ENCODE assay signal across 8 mouse cellular contexts in genomic region chr17:21679273-21680018, GRCm38 (mm10). TPM values are rescaled to one million over a fixed set of nuclear protein-coding genes. Genes with fewer than 3 reads are reported as not detected.
A peak's percentile ranks its signal among the peaks of the same experiment; 100 is the strongest.
DNase-seq lines count a peak whose midpoint lies in the region; ATAC-seq and TF ChIP-seq lines count a peak whose summit lies in the region.

No protein-coding gene starts in this region.

- WGBS in embryonic facial prominence, embryonic 14.5 days = 4% methylated on average over 9 of the region's 9 CpGs
- WGBS in heart, adult 2 months = 1% methylated on average over 9 of the region's 9 CpGs
- WGBS in limb, embryonic 13.5 days = 5% methylated on average over 9 of the region's 9 CpGs
- 4% methylated on average over 9 of the region's 9 CpGs for WGBS in midbrain, embryonic 16.5 days

- H3K27me3 ChIP-seq in embryonic facial prominence, embryonic 14.5 days (replicated peaks; ENCODE audit: control insufficient read depth, insufficient read depth, low read length) = no peaks in the 10 kb centered on the region
- H3K27me3 ChIP-seq in heart, adult 2 months (ENCODE audit: control insufficient read depth, insufficient read depth, low read length) = no peaks in the 10 kb centered on the region
- H3K27me3 ChIP-seq in limb, embryonic 13.5 days = no peaks in the 10 kb centered on the region
- H3K27me3 ChIP-seq in midbrain, embryonic 16.5 days (ENCODE audit: control insufficient read depth, insufficient read depth, low read depth, low read length) = no peaks in the 10 kb centered on the region

- H3K9me3 ChIP-seq in embryonic facial prominence, embryonic 14.5 days (ENCODE audit: control insufficient read depth, low read length) = no peaks in the 10 kb centered on the region
- H3K9me3 ChIP-seq in limb, embryonic 13.5 days = no peaks in the 10 kb centered on the region
- H3K9me3 ChIP-seq in midbrain, embryonic 16.5 days (replicated peaks; ENCODE audit: control insufficient read depth, low read length, poor library complexity, severe bottlenecking) = no peaks in the 10 kb centered on the region

- TF ChIP-seq CTCF in heart, adult 2 months (IDR thresholded peaks at IDR 0.05) = peak; percentile 83

- TF ChIP-seq EP300 in heart, adult 2 months (IDR thresholded peaks at IDR 0.05; ENCODE audit: insufficient read depth, low read depth, low read length) = no peak

- peak overlapping the region; percentile 57 for H3K4me2 ChIP-seq in embryonic facial prominence, embryonic 14.5 days (ENCODE audit: low read depth, low read length)
- peak overlapping the region; percentile 62 for H3K4me2 ChIP-seq in limb, embryonic 13.5 days (replicated peaks)
- H3K4me2 ChIP-seq in midbrain, embryonic 16.5 days (ENCODE audit: low read length) = peak overlapping the region; percentile 45

- peak; percentile 64 for TF ChIP-seq POLR2A in heart, adult 2 months (IDR thresholded peaks at IDR 0.05; ENCODE audit: insufficient read depth, low read depth, low read length)

- peak overlapping the region; percentile 52 for H3K9ac ChIP-seq in embryonic facial prominence, embryonic 14.5 days (ENCODE audit: low read depth, low read length)
- peak overlapping the region; percentile 58 for H3K9ac ChIP-seq in heart, adult 2 months (ENCODE audit: low read depth, low read length)
- H3K9ac ChIP-seq in limb, embryonic 13.5 days = peak overlapping the region; percentile 51
- peak overlapping the region; percentile 10; the same call in 1 of the 2 replicates for H3K9ac ChIP-seq in midbrain, embryonic 16.5 days (ENCODE audit: low read depth, low read length)

- H3K4me3 ChIP-seq in embryonic facial prominence, embryonic 14.5 days (ENCODE audit: low read depth, low read length) = peak overlapping the region; percentile 47
- peak overlapping the region; percentile 61 for H3K4me3 ChIP-seq in heart, adult 2 months
- peak overlapping the region; percentile 50 for H3K4me3 ChIP-seq in limb, embryonic 13.5 days
- peak overlapping the region; percentile 48 for H3K4me3 ChIP-seq in midbrain, embryonic 16.5 days (ENCODE audit: low read depth, low read length)

- H3K36me3 ChIP-seq in embryonic facial prominence, embryonic 14.5 days (ENCODE audit: control insufficient read depth, insufficient read depth, low read length) = no peaks in the 10 kb centered on the region
- no peaks in the 10 kb centered on the region for H3K36me3 ChIP-seq in heart, adult 2 months (ENCODE audit: control insufficient read depth, insufficient read depth, low read length)
- H3K36me3 ChIP-seq in limb, embryonic 13.5 days = peaks cover under 1% of the 10 kb centered on the region
- no peaks in the 10 kb centered on the region for H3K36me3 ChIP-seq in midbrain, embryonic 16.5 days (ENCODE audit: control insufficient read depth, insufficient read depth, low read length)

- DNase-seq in 3T3-L1 (ENCODE audit: low read depth, low spot score) = peak; percentile 99
- DNase-seq in adrenal gland, postnatal 4 days (ENCODE audit: low spot score in 2 of 2) = peak; percentile 44 to 66
- DNase-seq in embryonic facial prominence, embryonic 14.5 days (ENCODE audit: low spot score) = peak; percentile 95
- peak; percentile 84 to 90 for DNase-seq in heart, adult 2 months
- peak; percentile 91 to 94 for DNase-seq in kidney, adult 8-10 months
- peak; percentile 79 to 91 for DNase-seq in spleen, postnatal 10 days (ENCODE audit: low spot score in 2 of 2)

- no peaks in the 10 kb centered on the region for H3K4me1 ChIP-seq in embryonic facial prominence, embryonic 14.5 days (ENCODE audit: control insufficient read depth, insufficient read depth, low read length)
- peaks cover 4% of the 10 kb centered on the region; the same call in 1 of the 2 replicates for H3K4me1 ChIP-seq in heart, adult 2 months (ENCODE audit: control insufficient read depth, insufficient read depth, low read length)
- no peaks in the 10 kb centered on the region for H3K4me1 ChIP-seq in limb, embryonic 13.5 days
- H3K4me1 ChIP-seq in midbrain, embryonic 16.5 days (ENCODE audit: control insufficient read depth, insufficient read depth, low read length) = peaks cover 3% of the 10 kb centered on the region; the same call in 1 of the 2 replicates

- peak overlapping the region; percentile 66 for H3K27ac ChIP-seq in embryonic facial prominence, embryonic 14.5 days (replicated peaks; ENCODE audit: low read depth, low read length)
- peak overlapping the region; percentile 70 for H3K27ac ChIP-seq in heart, adult 2 months
- H3K27ac ChIP-seq in limb, embryonic 13.5 days = peak overlapping the region; percentile 67; the same call in 1 of the 2 replicates
- peak overlapping the region; percentile 19 for H3K27ac ChIP-seq in midbrain, embryonic 16.5 days (ENCODE audit: low read length)

- no peaks in the 10 kb centered on the region for H3K79me2 ChIP-seq in heart, adult 2 months (replicated peaks; ENCODE audit: control insufficient read depth, insufficient read depth, low read length)

- peak; percentile 100 for ATAC-seq in embryonic facial prominence, embryonic 14.5 days (ENCODE audit: low read depth)
- peak; percentile 98 for ATAC-seq in limb, embryonic 13.5 days (ENCODE audit: low FRiP score, low read depth)
- ATAC-seq in midbrain, embryonic 16.5 days = peak; percentile 99

- intact Hi-C loops in heart, adult 2 months (cut with DNase I) = no loop called here

RNA-seq across cellular contexts. Expression of gene Gm10226, which starts 12.2 kb away (rescaled TPM):
- total RNA-seq in adrenal gland, postnatal 4 days (2021) = 1 to 10 TPM; 4.1 to 5.8 TPM
- polyA plus RNA-seq in embryonic facial prominence, embryonic 14.5 days (2014; fragmentation: Nextera tagmentation; extraction: Ambion mirVana) = 6.6 and 8.8 TPM in 2 replicates
- total RNA-seq in heart, adult 2 months (2021) = 1 to 10 TPM; 2.2 to 2.4 TPM
- polyA plus RNA-seq in heart, adult 2 months (2012; rRNA removed) = not detected in 2 replicates
- polyA plus RNA-seq in limb, embryonic 13.5 days (2015; fragmentation: Nextera tagmentation; extraction: Ambion mirVana) = 7.6 and 8.0 TPM in 2 replicates
- 18.1 and 19.9 TPM in 2 replicates for polyA plus RNA-seq in midbrain, embryonic 16.5 days (2015; fragmentation: Nextera tagmentation; extraction: Ambion mirVana)

RNA-seq across cellular contexts. Expression of gene Zfp760, which starts 28.1 kb away (rescaled TPM):
- total RNA-seq in adrenal gland, postnatal 4 days (2021) = 10 to 100 TPM; 10.5 to 10.8 TPM
- 13.4 and 13.7 TPM in 2 replicates for polyA plus RNA-seq in embryonic facial prominence, embryonic 14.5 days (2014; fragmentation: Nextera tagmentation; extraction: Ambion mirVana)
- 1 to 10 TPM; 1.3 to 1.5 TPM for total RNA-seq in heart, adult 2 months (2021)
- polyA plus RNA-seq in heart, adult 2 months (2012; rRNA removed) = 0.53 and 1.3 TPM in 2 replicates
- polyA plus RNA-seq in limb, embryonic 13.5 days (2015; fragmentation: Nextera tagmentation; extraction: Ambion mirVana) = 16.1 and 17.4 TPM in 2 replicates
- 10.7 and 12.3 TPM in 2 replicates for polyA plus RNA-seq in midbrain, embryonic 16.5 days (2015; fragmentation: Nextera tagmentation; extraction: Ambion mirVana)

RNA-seq across cellular contexts. Expression of gene Zfp983, which starts 29.0 kb away (rescaled TPM):
- 1 to 10 TPM; 6.5 to 7.3 TPM for total RNA-seq in adrenal gland, postnatal 4 days (2021)
- polyA plus RNA-seq in embryonic facial prominence, embryonic 14.5 days (2014; fragmentation: Nextera tagmentation; extraction: Ambion mirVana) = 4.8 and 5.0 TPM in 2 replicates
- 1 to 10 TPM; 2.1 to 2.4 TPM for total RNA-seq in heart, adult 2 months (2021)
- 0.35 and 1.3 TPM in 2 replicates for polyA plus RNA-seq in heart, adult 2 months (2012; rRNA removed)
- 5.7 and 6.3 TPM in 2 replicates for polyA plus RNA-seq in limb, embryonic 13.5 days (2015; fragmentation: Nextera tagmentation; extraction: Ambion mirVana)
- 13.0 and 14.6 TPM in 2 replicates for polyA plus RNA-seq in midbrain, embryonic 16.5 days (2015; fragmentation: Nextera tagmentation; extraction: Ambion mirVana)

RNA-seq across cellular contexts. Expression of gene Zfp229, which starts 51.1 kb away (rescaled TPM):
- total RNA-seq in adrenal gland, postnatal 4 days (2021) = 10 to 100 TPM; 10.9 to 13.4 TPM
- polyA plus RNA-seq in embryonic facial prominence, embryonic 14.5 days (2014; fragmentation: Nextera tagmentation; extraction: Ambion mirVana) = 6.1 and 6.9 TPM in 2 replicates
- 1 to 10 TPM; 5.1 to 5.9 TPM for total RNA-seq in heart, adult 2 months (2021)
- polyA plus RNA-seq in heart, adult 2 months (2012; rRNA removed) = 1.5 and 3.3 TPM in 2 replicates
- 7.5 and 8.5 TPM in 2 replicates for polyA plus RNA-seq in limb, embryonic 13.5 days (2015; fragmentation: Nextera tagmentation; extraction: Ambion mirVana)
- polyA plus RNA-seq in midbrain, embryonic 16.5 days (2015; fragmentation: Nextera tagmentation; extraction: Ambion mirVana) = 9.3 and 10.3 TPM in 2 replicates

Comparison
In these comparisons a context has a peak if more than half of its experiments do, and no peak if none do; other contexts are left out.
1. Peak in every context shown above with its lines: DNase-seq, ATAC-seq, H3K4me3 ChIP-seq and H3K27ac ChIP-seq.
2. H3K27ac ChIP-seq: peak in every context shown above with its lines; median percentile 70 in heart, adult 2 months; 67 in limb, embryonic 13.5 days; 66 in embryonic facial prominence, embryonic 14.5 days; 19 in midbrain, embryonic 16.5 days.